Mouse (Mus musculus) hematopoietic stem cell, adult 5-6 weeks (primary cell): Measurements from ENCODE around the gene Tenm3. TPM values are rescaled to one million over a fixed set of nuclear protein-coding genes. Genes with fewer than 3 reads are reported as not detected.
A peak's percentile ranks its signal among the peaks of the same experiment; 100 is the strongest.

Source experiments
- ATAC-seq, 2 experiments: fragments of 125-278 bp in 1 of 2; replicated peaks in 1 of 2; 2 replicates each; pipeline ENCODE4 v1.8.0; 2016 to 2017; ENCODE audit warnings: inconsistent platforms in 2 of 2, mild to moderate bottlenecking in 2 of 2, moderate number of reproducible peaks in 2 of 2, low read depth in 1 of 2, moderate TSS enrichment in 1 of 2; ENCODE audit not compliant: low FRiP score in 2 of 2, poor library complexity in 2 of 2, severe bottlenecking in 2 of 2, insufficient read depth in 1 of 2, low TSS enrichment in 1 of 2
- total RNA-seq: library from RNA; stranded (forward); fragments of 172-1452, 232-1000 nt; gene quantifications from 2 replicates; pipeline ENCODE4 v1.2.3, GENCODE M21; 2017

Gene Tenm3
- total RNA-seq, 1 experiment from 2014 or later = not detected

DNA sequence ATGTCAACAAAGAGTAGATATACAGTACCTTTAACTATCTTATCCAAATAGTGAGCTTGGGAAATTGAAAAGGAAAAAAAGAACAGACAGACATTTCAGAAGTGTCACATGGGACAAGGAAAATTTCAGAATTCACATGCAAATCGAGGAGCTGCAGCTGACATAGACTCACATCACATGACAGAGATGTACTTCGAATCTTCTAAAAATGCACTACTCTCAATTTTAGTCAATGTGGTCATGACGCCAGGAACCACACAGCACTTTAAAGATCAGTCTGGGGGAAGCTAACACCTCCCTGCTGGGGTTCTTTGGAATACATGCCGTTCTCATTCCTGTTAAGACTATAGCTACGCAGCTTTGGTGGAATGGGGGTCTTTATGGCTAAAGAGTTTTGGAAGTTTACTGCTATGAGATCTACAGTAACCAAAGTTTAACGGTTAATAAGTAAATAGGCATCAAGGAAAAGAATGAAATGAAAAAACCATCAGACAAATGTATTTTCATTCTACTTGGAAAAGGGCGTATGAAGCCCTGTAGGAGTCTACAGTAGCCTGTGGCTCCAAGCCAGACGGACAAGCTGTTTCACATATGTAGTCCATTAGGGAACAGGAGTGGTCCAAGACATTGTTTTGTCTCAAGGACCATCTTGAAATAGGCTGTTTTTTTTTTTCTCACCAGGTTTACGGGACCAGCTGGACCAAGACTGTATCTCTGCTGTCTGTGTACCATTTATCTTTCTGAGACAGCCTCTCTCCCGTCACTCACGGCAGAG lies 530.4 kb downstream of the Tenm3 start:
- ATAC-seq = no peak

DNA sequence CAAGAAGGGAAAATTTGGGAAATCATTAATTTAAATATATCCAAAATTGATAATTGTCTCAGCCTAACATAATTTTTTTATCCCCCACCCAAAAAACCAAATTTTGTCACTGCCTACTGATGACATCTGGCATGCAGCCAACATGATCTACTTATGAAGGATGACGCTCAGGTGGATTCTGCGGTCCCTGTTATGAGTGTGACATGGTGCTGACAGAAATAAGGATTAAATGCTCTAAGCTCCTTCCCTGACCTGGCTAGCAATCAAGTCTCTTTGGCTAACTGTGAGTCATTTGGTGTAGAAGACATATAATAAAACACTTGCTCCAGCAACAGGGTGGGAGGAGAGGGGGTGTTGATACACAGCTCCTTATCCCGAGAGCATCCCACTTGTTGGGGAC lies 532.0 kb downstream of the Tenm3 start:
- ATAC-seq = no peak

DNA sequence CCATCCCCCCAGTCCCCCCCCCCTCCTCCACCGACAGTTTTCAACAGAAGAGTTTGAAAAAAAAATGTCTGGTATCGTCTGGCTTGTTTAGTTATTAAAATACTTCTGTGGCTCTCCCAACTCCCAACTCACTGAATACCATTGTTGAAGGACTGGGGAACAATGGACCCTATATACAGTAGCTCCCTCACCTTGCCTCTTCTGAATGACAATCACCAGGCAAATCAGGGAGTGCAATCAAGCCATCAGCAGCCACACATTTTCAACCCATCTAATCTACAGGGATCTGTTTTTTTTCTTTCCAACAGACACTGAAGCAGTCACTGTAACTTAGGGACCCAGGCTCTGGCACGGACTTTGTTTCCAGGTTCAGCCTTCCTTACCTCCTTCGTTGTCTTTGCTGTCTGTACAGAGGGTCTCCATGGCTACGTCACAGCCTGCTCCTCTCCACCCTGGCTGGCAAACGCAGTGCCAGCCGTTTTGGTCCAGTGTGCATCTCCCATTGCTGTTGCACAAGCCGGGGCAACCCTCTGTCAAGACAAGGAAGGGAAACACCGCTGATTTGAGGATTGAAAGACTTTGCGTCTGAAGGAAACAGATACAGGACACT lies 533.4 kb downstream of the Tenm3 start:
- no peak for ATAC-seq

DNA sequence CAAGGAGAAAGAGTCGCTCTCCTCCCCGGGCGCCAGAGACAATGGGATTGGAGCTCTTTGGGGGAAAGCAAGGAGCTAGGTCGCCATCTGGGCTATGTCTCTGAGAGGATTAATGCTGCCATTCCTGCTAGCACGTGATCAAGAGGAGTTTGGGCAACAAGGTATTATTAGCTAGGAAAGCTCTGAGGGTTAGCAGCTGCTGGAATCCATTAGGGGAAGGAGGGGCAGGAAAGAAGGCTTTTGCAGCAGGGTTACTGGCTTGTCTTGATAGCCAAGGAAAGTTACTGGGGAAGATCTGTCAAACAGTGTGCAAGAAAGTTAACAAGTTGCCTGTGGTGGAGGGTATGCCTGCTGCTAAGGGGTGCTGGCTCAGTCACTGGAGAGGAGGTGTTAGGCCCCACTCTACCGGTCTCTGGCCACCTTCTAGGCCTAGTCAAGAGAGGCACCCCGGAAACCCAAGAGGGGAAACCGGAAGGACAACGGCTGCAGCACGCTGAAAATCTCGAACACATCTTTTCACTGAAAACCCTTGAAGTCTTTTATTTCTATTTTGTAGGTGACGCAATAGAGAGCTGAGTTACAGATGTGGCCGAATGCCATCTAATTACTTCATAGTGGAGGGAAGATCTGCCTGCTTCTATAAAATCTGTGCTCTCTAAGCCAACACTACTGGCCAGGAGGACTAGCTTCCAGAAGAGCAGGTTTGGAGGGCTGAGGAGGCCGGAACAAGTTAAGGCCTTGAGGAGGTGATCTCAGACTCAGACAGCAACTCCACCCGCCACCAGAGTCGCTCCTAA lies 534.4 kb downstream of the Tenm3 start:
- no peak for ATAC-seq

DNA sequence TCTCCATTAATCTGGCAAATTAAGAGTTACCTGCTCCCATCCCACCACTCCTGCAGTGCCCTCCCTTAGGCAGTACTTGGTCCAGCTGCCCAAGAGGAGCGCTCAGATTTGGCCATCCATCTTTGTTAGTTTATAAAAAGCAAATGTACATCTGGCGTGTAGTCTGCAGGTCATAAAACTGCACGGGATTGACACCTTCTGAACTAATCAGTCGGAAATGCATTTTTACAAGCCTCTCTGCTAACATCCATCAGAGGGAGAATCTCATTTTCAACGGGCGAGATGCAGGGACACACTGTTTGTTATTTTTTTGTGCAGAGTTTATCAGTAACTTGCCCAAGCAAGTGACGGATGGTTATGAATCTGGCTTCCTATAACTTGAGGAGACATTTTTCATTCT lies 539.5 kb downstream of the Tenm3 start:
- no peak for ATAC-seq

DNA sequence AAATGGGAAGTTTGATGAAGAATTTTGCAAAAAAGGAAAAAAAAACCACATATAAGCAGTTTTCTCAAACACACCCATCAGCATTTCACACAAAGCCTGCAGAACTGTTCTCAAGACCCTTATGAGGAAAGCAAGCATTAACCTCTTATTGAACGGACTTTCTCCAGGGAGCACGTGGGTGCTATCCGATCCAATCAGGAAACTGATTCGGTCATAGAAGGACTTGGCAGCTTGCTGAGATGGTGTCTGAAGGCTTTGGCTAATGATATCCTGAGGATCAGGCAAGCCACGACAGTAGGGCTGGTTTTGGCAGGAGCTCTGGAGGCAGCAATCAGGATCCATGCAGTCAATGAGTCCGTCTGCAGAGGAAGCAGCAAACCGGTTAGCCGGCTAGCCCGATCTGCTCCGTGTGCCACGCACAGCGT lies 543.1 kb downstream of the Tenm3 start:
- 0 out of 4 replicates have a peak, but pooled peaks of 1 of the 2 experiments have one; percentile 10 for ATAC-seq

DNA sequence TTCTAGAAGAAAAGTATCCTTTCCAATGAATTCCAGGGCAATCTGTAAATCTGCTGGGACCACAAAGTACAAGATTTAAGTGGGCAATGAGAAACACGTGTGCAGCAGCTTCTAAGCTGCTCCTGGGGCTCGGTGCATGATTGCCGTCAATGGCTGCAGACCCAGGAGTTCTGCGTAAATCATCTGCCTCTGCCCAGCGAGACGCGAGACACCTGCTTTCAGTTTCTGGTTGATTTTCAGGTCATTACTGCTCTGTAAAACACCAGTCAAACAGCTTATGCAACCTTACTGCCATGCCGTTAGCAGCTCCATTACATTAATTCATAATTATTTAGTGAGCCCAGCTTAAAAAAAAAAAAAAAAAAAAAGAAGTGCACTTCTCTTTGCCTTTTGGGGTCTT lies 543.7 kb downstream of the Tenm3 start:
- ATAC-seq = peak; percentile 59

DNA sequence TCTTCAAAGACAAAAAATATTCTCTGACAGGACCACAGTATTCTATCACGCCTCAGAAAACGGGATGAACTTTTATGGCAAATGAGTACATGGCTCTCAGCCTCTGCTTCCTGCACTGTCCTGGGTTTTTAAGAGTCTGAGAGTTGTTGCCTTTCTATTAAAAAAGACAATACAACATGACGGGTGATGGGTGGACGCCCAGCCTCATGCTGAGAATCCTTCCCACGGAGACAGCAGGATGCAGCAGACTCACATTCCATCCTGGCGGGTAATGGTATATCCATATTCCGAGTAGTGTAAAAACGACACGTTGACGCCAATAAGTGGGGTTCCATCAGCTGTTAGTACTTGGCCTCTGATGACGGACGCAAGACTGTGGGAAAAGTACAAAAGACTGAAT lies 544.4 kb downstream of the Tenm3 start:
- no peak for ATAC-seq

DNA sequence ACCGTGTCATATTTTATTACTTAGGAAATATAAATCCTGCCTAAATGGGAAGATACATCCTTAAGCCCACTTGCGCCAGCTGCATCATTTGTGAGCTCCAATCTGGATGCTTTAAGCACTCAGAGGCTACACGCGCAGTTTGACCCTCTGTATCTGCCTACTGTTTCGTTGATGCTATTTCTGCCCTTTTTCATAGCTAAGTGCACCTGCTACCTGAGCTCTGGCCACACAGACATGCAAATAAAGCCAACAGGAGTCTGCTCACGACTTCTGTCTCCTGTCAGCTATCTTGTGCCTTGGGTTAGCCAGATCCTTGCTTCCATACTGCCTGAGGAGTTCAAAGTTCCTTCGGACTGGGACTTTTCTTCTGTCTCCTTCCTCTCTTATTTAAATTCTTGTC lies 547.4 kb downstream of the Tenm3 start:
- no peak for ATAC-seq

DNA sequence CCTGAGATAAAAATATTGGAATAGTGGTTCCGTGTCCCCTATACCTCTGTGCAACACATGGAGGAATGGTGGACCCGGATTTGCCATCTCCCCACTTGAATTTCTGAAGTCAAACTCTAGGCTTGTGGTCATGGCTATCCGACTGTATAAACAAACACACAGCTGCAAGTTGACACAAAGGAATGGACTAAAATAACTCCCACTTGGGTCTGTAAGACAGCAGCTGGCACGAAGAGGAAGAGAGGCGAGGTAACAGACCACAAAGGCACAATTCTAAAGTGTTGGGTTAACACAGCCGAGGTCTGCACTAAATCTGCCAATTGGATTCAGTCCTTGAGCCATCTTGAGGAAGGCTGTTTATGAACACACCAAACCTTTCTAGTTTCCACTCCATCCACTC lies 548.2 kb downstream of the Tenm3 start:
- ATAC-seq = peak; percentile 73 to 75

DNA sequence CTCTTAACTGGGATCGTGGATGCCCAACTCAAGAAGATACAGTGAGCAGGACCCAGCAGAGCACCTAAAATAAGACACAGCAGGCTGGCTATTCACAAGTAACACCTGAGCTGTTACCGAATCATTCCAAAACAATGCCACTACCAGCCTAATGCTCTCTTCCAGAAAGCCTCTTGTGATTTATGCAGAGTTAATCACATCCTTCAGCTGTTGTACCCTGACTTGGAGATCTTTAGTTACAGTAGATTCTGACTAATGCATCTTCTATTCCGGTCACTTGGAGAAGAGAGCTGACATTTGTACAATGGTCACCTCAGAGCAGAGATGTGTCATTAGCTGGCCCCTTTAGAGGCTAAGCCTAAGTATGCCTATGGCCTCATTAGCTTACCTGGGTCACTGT lies 550.0 kb downstream of the Tenm3 start:
- ATAC-seq = no peak

DNA sequence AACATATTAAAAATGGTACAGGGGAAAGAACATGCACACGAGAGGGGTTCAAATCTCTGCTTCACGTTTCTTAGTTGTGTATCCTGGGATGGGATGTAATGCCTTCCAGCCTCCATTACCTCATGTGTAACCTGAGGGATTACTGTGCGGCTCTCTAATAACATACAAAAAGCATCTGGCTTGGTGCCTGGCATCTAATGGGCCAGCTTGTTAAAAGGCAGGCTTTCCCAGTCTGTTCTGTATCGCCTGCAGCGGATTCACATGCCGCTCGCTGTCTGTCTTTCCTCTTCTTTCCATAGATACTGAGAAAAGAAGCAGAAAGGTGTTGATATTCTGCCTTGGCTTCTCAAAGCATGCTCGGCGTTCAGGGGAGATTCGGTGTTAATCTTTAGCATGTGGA lies 558.3 kb downstream of the Tenm3 start:
- no peak for ATAC-seq

DNA sequence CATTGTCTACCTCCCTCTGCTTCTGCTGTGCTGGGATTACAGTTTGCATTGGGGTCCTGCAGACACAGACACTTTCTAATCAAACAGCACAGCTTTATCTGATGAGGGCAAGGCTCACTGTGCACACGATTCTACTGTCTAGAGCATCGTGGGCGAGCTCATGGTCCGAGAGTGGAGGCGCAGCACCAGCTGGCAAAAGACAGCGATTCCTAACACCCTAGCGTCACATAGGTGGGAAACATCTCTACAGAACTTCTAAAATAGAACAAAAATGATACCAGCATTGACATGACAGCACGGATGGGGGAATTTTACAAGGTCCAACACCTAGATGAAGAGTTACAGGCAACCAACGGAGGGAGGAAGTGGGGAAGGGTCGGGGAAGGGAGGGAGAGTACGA lies 561.9 kb downstream of the Tenm3 start:
- no peak for ATAC-seq

DNA sequence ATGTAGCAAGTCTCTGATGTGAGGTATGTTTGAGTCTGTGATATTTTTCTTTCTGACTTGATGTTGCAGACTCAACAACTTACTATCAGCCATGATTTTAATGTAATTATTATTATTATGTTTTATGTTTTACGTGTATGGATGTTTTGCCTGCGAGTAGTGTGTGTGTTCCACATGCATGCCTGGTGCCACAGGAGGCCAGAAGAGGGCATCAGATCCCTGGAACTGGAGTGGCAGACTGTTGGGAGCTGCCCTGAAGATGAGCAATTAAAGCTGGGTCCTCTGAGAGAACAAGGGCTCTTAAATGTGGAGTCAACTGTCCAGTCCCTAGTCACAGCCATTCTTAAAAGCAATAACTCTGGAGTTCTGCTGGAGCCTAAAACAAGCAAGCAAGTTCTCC lies 564.4 kb downstream of the Tenm3 start:
- no peak for ATAC-seq

DNA sequence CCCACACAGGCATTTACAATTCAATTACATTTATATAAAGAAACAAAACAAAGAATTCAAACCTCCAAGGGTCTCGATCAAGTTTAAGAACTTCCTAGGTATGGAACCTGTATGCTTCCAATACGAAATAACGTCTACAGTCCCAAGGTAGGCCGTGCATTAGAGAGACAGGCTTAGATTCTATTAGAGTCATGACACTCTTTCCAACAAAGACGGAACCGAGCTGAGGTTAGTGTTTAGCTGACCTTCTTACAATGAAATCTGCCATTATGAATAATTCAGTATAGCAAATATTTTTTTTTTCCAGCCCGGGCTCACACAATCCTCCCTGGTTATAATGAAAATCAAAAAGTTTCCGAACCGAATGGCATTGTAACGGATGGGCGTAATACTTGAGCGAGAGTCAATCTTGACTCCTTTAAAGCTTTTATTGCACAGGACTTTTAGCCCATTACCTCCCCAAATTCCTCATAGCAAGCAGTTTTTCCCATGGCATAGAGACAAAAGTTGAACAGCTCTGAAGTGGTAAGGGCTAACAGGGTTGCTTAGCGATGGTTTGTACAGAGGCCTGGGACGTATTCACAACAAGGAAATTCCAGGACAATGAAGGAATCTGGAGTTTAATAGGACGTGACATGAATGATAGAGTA lies 565.6 kb downstream of the Tenm3 start:
- no peak for ATAC-seq

DNA sequence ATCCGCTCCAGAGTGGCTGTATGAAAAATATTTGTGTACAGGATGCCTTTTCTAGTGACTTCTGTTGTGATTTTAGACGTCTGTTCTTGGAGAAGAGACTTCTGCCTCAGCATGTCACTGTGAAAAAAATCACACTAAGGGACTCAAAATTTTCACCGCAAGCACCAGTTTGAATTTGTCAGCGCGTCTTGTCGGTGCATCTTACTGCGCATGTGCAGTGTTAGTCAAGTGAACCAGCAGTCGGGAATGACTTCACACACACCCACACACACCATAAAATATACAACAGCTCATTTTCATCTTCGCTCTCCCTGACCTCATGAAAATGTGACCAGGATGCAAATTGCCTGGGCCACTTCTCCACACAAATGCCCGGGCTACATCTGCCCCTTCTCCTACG lies 568.7 kb downstream of the Tenm3 start:
- ATAC-seq = no peak

DNA sequence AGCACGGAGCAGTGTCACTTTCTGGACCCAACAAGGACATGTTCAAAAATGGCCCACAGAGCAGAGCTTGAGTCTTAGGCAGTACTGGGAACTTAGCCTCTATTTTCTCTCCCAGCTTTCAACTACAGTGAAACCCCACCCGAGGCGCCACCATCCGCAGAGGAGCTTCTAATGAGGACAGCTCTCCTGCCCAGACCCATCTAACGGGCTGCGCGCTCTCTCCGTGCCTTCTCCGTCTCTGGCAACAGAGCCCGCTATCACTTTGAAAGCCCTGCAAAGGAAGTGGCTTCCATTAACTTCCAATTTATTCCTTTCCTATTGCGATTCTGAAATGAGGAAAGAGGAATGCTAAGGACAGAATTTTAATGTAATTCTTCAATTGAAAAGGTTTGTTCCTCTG lies 569.2 kb downstream of the Tenm3 start:
- ATAC-seq = no peak

DNA sequence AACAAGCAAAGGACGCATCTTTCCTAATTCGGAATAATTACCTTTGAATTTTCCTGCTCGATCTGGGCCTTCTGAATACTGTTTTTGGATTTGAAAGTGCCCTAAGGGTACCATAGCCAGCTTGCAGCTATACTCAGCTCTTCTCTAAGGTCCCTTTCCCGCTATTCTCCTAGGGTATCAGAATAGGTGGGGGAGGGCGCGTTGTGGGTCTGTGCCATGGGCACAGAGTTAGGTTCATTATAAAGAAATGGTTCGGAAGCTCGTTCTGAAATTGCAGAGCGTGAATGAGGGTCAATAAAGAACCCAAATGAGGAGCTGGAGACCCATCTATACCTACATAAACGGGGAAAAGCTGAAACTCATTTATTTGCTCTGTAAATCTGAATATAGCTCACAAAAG lies 575.1 kb downstream of the Tenm3 start:
- no peak for ATAC-seq
